Mouse (Mus musculus) cerebellum, adult 2 months (tissue): ENCODE measurements around the gene Retreg1. TPM values are rescaled to one million over a fixed set of nuclear protein-coding genes. Genes with fewer than 3 reads are reported as not detected.

ENCODE experiments used
- DNase-seq, 2 experiments: peaks; one replicate each; pipeline ENCODE4 v3.0.0; 2021
- H3K27ac ChIP-seq: fragments of 200-500 bp; 2 replicates; pipeline ENCODE4 v1.5.1; 2012; ENCODE audit warnings: low read length, control low read depth, inconsistent platforms; ENCODE audit not compliant: insufficient read depth
- H3K27me3 ChIP-seq: fragments of 200-500 bp; 2 replicates; pipeline ENCODE4 v1.6.1; 2012; ENCODE audit warnings: inconsistent platforms, mild to moderate bottlenecking, low read length, moderate library complexity; ENCODE audit not compliant: control insufficient read depth, insufficient read depth
- H3K4me1 ChIP-seq: fragments of 200-500 bp; 2 replicates; pipeline ENCODE4 v1.6.1; 2011; ENCODE audit warnings: low read length; ENCODE audit not compliant: control insufficient read depth, insufficient read depth
- H3K4me3 ChIP-seq: fragments of 200-500 bp; replicated peaks from 2 replicates; pipeline ENCODE3; 2011; ENCODE audit warnings: mild to moderate bottlenecking, low read depth, low read length, control low read depth; ENCODE audit not compliant: insufficient read depth
- CTCF ChIP-seq: fragments of 200-500 bp; IDR thresholded peaks from 2 replicates; pipeline ENCODE4 v1.5.1; 2011; ENCODE audit warnings: low read depth, mild to moderate bottlenecking, control low read depth, low read length, moderate library complexity, borderline replicate concordance; ENCODE audit not compliant: insufficient read depth
- POLR2A ChIP-seq: fragments of 200-500 bp; IDR thresholded peaks from 2 replicates; pipeline ENCODE4 v1.6.1; 2011; ENCODE audit warnings: low read length, control low read depth, borderline replicate concordance; ENCODE audit not compliant: insufficient read depth
- WGBS: fragments of 180-500 bp; shearing (Covaris S2); methylation state at CpG from one replicate; pipeline ENCODE4 v1.1.7; 2018; 5-methylcytosine and 5-hydroxymethylcytosine counted together
- polyA plus RNA-seq: library from polyadenylated mRNA; depleted of rRNA; stranded (reverse); fragments of >200 nt; gene quantifications from 2 replicates; pipeline ENCODE4 v1.2.3, GENCODE M21; 2012

Retreg1 gene
- polyA plus RNA-seq, 1 experiment, result 26.6 TPM

GRCm38 (mm10) chr15:25904435-25905021 lies 61.5 kb downstream of the Retreg1 start:
- no peak for TF ChIP-seq POLR2A
- H3K4me3 ChIP-seq, result no peak overlapping the region
- DNase-seq, result peak; percentile 37 to 46
- WGBS, result 21% methylated on average over 14 of the region's 14 CpGs
- no peaks in the 10 kb centered on the region for H3K27me3 ChIP-seq
- 0 out of 2 replicates have a peak, but pooled peaks cover 3% of the 10 kb centered on the region for H3K4me1 ChIP-seq
- no peak overlapping the region for H3K27ac ChIP-seq

- 77% methylated on average over 11 of the region's 11 CpGs for WGBS
Observed at GRCm38 (mm10) chr15:25909783-25910494, 67.0 kb downstream of the Retreg1 start.

GRCm38 (mm10) chr15:25910495-25910865 lies 67.5 kb downstream of the Retreg1 start:
- H3K4me3 ChIP-seq, result no peak overlapping the region
- no peaks in the 10 kb centered on the region for H3K27me3 ChIP-seq
- TF ChIP-seq CTCF (no peak), POLR2A (no peak)
- 62% methylated on average over 1 of the region's 1 CpGs for WGBS
- H3K4me1 ChIP-seq, result peaks cover 4% of the 10 kb centered on the region
- no peak for DNase-seq
- no peak overlapping the region for H3K27ac ChIP-seq

More at GRCm38 (mm10) chr15:25909783-25910494, 67.0 kb downstream of the Retreg1 start:
- Histone ChIP-seq H3K4me1 (peaks cover 3% of the 10 kb centered on the region; the same call in 1 of the 2 replicates), H3K27ac (no peak overlapping the region), H3K27me3 (no peaks in the 10 kb centered on the region), H3K4me3 (no peak overlapping the region)
- no peak for DNase-seq
- TF ChIP-seq POLR2A (no peak), CTCF (no peak)

- Histone ChIP-seq H3K4me3 (no peak overlapping the region), H3K27ac (no peak overlapping the region), H3K4me1 (peaks cover 8% of the 10 kb centered on the region), H3K27me3 (no peaks in the 10 kb centered on the region)
- no peak for DNase-seq
- TF ChIP-seq POLR2A (no peak), CTCF (no peak)
- 100% methylated on average over 1 of the region's 1 CpGs for WGBS
Observed at GRCm38 (mm10) chr15:25910924-25911323, 67.9 kb downstream of the Retreg1 start.

GRCm38 (mm10) chr15:25912911-25913310 lies 69.9 kb downstream of the Retreg1 start:
- H3K4me3 ChIP-seq, result no peak overlapping the region
- peaks cover 8% of the 10 kb centered on the region for H3K4me1 ChIP-seq
- H3K27ac ChIP-seq, result no peak overlapping the region
- WGBS, result 71% methylated on average over 7 of the region's 7 CpGs
- H3K27me3 ChIP-seq, result no peaks in the 10 kb centered on the region
- DNase-seq, result no peak
- TF ChIP-seq CTCF, result no peak
- TF ChIP-seq POLR2A, result no peak

- no peak for DNase-seq
- Histone ChIP-seq H3K27me3 (no peaks in the 10 kb centered on the region), H3K4me1 (peaks cover 8% of the 10 kb centered on the region), H3K27ac (no peak overlapping the region), H3K4me3 (no peak overlapping the region)
- TF ChIP-seq CTCF, result no peak
- TF ChIP-seq POLR2A, result no peak
- WGBS, result 87% methylated on average over 9 of the region's 9 CpGs
Observed at GRCm38 (mm10) chr15:25913659-25914058, 70.7 kb downstream of the Retreg1 start.

- DNase-seq, result no peak
- 67% methylated on average over 4 of the region's 4 CpGs for WGBS
- Histone ChIP-seq H3K27ac (no peak overlapping the region), H3K4me1 (peaks cover 8% of the 10 kb centered on the region), H3K4me3 (no peak overlapping the region), H3K27me3 (no peaks in the 10 kb centered on the region)
- TF ChIP-seq CTCF, result no peak
- TF ChIP-seq POLR2A, result no peak
Observed at GRCm38 (mm10) chr15:25914160-25914559, 71.2 kb downstream of the Retreg1 start.

GRCm38 (mm10) chr15:25915013-25915412 lies 72.0 kb downstream of the Retreg1 start:
- 77% methylated on average over 10 of the region's 10 CpGs for WGBS
- Histone ChIP-seq H3K4me3 (no peak overlapping the region), H3K27ac (no peak overlapping the region), H3K4me1 (peaks cover 10% of the 10 kb centered on the region), H3K27me3 (no peaks in the 10 kb centered on the region)
- no peak for DNase-seq
- TF ChIP-seq POLR2A (no peak), CTCF (no peak)
